Mouse (Mus musculus) kidney, adult 2 months (tissue): ENCODE results near the gene Arid1b. TPM values are rescaled to one million over a fixed set of nuclear protein-coding genes. Genes with fewer than 3 reads are reported as not detected.

Source experiments
- DNase-seq: peaks from one replicate; pipeline ENCODE4 v3.0.0; 2021
- H3K27ac ChIP-seq: fragments of 200-500 bp; 2 replicates; pipeline ENCODE4 v1.5.1; 2012; ENCODE audit warnings: low read depth, low read length, control low read depth, inconsistent platforms; ENCODE audit not compliant: insufficient read depth
- H3K27me3 ChIP-seq: fragments of 200-500 bp; replicated peaks from 2 replicates; pipeline ENCODE4 v1.6.1; 2012; ENCODE audit warnings: mild to moderate bottlenecking, moderate library complexity, low read length, inconsistent platforms; ENCODE audit not compliant: control insufficient read depth, insufficient read depth
- H3K36me3 ChIP-seq: fragments of 200-500 bp; 2 replicates; pipeline ENCODE4 v1.6.1; 2012; ENCODE audit warnings: mild to moderate bottlenecking, moderate library complexity, low read length, inconsistent platforms; ENCODE audit not compliant: control insufficient read depth, insufficient read depth
- H3K4me1 ChIP-seq: fragments of 200-500 bp; 2 replicates; pipeline ENCODE4 v1.6.1; 2011; ENCODE audit warnings: low read length; ENCODE audit not compliant: control insufficient read depth, insufficient read depth
- H3K4me3 ChIP-seq: fragments of 200-500 bp; 2 replicates; pipeline ENCODE4 v1.5.1; 2011; ENCODE audit warnings: mild to moderate bottlenecking, low read depth, low read length, control low read depth; ENCODE audit not compliant: insufficient read depth
- CTCF ChIP-seq: fragments of 200-500 bp; conservative IDR thresholded peaks from 2 replicates; pipeline ENCODE4 v1.5.1; 2011; ENCODE audit warnings: low read depth, mild to moderate bottlenecking, control low read depth, low read length, moderate library complexity, mixed read lengths; ENCODE audit not compliant: insufficient read depth, insufficient read length
- POLR2A ChIP-seq: fragments of 200-500 bp; IDR thresholded peaks from one replicate; pipeline ENCODE4 v1.6.1; 2011; ENCODE audit warnings: low read depth, low read length, control low read depth
- WGBS: fragments of 180-500 bp; shearing (Covaris S2); methylation state at CpG from one replicate; pipeline ENCODE4 v1.1.7; 2018; 5-methylcytosine and 5-hydroxymethylcytosine counted together
- polyA plus RNA-seq: library from polyadenylated mRNA; depleted of rRNA; stranded (reverse); fragments of >200 nt; gene quantifications from 2 replicates; pipeline ENCODE4 v1.2.3, GENCODE M21; 2012

Gene Arid1b
- polyA plus RNA-seq, 1 experiment, result 20.6 TPM

DNA sequence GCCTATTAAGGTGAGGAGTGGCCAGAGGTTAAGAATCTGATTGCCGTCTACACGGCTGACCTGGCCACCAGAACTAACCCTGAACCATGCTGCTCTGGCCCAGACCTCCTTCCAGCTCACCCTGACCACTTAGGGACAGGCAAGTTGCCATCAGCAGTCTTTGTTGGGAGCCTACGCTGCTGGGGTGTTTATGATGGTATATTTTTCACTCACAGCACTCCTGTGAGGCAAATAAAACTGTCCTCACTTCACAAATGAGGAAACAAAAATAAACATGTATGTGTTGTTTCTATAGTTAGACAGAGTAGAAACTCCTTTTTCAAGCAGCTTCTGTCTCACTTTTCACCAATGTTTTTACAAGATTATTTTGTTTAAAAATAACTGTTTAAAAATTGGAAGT lies 280.3 kb downstream of the Arid1b start:
- no peak for TF ChIP-seq CTCF
- no peak for TF ChIP-seq POLR2A
- 69% methylated on average over 3 of the region's 3 CpGs for WGBS
- no peak overlapping the region for H3K27ac ChIP-seq
- no peaks in the 10 kb centered on the region for H3K36me3 ChIP-seq
- no peak overlapping the region for H3K4me3 ChIP-seq
- no peaks in the 10 kb centered on the region for H3K27me3 ChIP-seq
- DNase-seq, result no peak
- H3K4me1 ChIP-seq, result no peaks in the 10 kb centered on the region; the same call in 1 of the 2 replicates

DNA sequence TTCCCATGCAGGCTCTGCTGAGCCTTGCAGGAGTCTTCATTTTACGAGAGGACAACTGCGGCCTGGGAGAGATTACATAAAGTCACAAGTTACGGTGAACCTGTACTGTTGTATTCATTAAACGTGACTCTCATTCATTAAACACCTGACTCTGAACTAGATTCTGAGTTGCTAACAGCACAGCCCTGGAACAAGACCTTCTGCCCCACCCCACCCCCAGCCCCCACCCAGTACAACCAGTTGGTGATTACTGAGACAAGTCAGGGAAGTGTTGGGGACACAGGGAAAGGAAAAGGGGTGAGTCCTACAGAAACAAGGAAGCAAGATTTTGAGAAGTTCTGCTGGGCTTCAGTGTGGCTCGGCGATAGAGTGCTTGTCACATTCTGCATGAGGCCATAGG lies 281.6 kb downstream of the Arid1b start:
- Histone ChIP-seq H3K36me3 (no peaks in the 10 kb centered on the region), H3K4me3 (no peak overlapping the region), H3K27ac (no peak overlapping the region), H3K27me3 (no peaks in the 10 kb centered on the region), H3K4me1 (no peaks in the 10 kb centered on the region; the same call in 1 of the 2 replicates)
- DNase-seq, result no peak
- TF ChIP-seq CTCF (no peak), POLR2A (no peak)
- WGBS, result 64% methylated on average over 6 of the region's 6 CpGs

DNA sequence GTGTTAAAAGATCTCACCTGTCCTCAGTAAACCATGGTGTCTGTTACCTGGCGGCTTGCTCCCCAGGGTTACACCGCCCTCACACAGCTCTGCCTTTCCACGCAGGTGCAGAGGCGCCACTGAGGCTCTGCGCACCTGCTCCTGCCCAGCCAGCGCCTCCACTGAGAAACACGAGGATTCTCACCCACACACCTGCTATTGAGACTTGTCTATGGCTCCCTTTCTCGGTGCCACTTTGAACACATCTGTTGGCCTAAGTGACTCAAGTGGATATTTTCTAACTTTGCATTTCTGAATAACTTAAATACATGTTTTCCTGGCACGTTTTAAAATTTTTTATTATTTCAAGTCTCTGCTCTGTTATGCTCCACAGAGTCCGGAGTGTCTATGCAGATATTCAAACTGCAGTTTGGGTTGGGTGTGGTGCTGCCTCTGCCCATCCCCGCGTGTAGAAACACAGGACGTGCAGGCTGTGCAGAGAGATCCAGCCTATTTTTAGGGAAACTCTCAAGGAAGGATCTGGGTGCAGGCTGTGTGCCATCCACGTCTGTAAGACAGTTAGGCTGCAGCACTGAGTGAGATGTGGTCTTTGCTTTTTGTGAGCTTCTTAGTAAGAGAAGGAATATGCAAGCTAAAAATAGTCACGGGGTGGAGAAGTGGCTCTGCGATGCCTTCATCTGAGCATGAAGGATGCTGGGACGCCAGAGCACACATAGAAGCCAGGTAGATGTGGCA lies 283.2 kb downstream of the Arid1b start:
- Histone ChIP-seq H3K36me3 (no peaks in the 10 kb centered on the region), H3K4me3 (no peak overlapping the region), H3K27me3 (no peaks in the 10 kb centered on the region), H3K27ac (no peak overlapping the region), H3K4me1 (no peaks in the 10 kb centered on the region; the same call in 1 of the 2 replicates)
- 83% methylated on average over 17 of the region's 17 CpGs for WGBS
- TF ChIP-seq CTCF (no peak), POLR2A (no peak)
- no peak for DNase-seq

DNA sequence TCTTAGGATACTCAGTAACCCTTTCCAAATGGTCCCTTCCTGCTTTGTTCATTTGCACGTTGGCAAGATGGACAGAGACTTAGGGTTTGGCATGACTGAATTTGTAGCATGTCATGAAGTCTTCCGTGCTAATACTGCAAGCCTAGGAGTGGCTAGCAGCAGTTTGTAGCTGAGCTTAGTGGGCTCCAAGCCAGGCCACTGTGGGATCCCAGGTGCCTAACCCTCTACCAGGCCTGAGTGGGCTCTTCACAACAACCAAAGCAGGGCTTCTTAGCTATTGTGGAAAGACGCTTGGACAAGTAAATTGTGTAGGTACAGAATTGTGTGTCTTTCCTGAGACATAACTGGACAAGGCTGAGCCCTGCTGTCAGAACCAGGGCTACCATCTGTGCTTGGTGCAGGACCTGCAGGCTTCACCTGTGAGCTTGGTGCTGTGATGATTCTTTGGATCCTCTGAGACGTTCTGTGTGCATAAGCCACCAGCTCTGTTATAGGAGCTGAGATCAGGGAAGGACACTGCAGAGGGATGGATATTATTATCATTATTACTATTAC lies 286.4 kb downstream of the Arid1b start:
- Histone ChIP-seq H3K36me3 (no peaks in the 10 kb centered on the region), H3K27me3 (no peaks in the 10 kb centered on the region), H3K4me1 (no peaks in the 10 kb centered on the region), H3K4me3 (no peak overlapping the region), H3K27ac (no peak overlapping the region)
- WGBS, result 76% methylated on average over 4 of the region's 4 CpGs
- no peak for DNase-seq
- TF ChIP-seq POLR2A (no peak), CTCF (no peak)

DNA sequence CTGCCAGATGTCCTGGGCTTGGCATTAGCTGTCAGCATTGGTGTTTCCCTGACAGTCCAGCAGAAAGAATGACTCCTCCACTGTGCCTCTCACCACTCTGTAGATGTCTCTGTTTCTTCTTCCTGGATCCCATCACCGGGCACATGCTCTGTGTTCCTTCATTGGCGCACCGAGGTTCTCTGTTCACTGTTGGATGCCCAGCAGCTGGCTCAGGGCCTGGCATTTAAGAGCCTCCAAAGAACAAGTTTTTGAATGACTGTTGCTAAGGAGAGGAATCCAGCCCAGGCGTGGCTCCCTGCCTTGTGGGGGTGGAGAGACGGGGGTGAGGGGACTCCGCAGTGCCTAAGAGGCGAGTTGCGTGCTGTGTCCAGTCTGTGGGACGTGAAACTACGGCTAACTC lies 290.7 kb downstream of the Arid1b start:
- WGBS, result 81% methylated on average over 10 of the region's 10 CpGs

DNA sequence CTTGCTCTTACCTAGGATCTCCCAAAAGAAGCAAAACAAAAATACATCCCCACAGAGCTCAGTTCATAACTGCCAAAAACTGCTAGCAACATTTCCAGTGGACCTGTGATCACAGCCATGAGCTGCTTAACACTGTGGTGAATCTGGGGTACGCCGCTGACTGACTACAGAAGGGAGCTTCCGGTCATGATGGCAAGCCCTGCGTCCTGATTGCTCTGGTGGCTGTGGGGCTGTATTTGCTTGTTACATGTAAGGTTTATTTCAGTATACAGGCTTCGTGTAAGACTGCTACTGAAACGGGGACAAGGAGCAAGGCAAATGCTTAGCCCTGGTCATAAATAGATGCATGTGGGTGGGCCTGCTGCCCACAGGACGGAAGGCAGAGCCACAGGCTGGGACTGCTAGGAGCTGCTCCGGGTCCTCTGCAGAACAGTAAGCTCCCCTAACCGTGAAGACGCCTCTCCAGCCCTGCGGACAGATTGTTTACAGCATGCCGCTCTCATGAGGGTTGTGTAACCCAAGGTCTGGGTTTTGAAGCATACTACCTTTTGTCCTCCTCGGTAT lies 291.8 kb downstream of the Arid1b start:
- TF ChIP-seq CTCF, result no peak
- no peak for TF ChIP-seq POLR2A
- Histone ChIP-seq H3K36me3 (no peaks in the 10 kb centered on the region), H3K27me3 (no peaks in the 10 kb centered on the region), H3K4me3 (no peak overlapping the region), H3K27ac (no peak overlapping the region), H3K4me1 (no peaks in the 10 kb centered on the region)
- DNase-seq, result no peak
- 73% methylated on average over 13 of the region's 13 CpGs for WGBS

More for the DNA sequence above, 290.7 kb downstream of the Arid1b start:
- Histone ChIP-seq H3K27ac (no peak overlapping the region), H3K27me3 (no peaks in the 10 kb centered on the region), H3K4me1 (no peaks in the 10 kb centered on the region), H3K36me3 (no peaks in the 10 kb centered on the region), H3K4me3 (no peak overlapping the region)
- TF ChIP-seq CTCF (no peak), POLR2A (no peak)
- no peak for DNase-seq

DNA sequence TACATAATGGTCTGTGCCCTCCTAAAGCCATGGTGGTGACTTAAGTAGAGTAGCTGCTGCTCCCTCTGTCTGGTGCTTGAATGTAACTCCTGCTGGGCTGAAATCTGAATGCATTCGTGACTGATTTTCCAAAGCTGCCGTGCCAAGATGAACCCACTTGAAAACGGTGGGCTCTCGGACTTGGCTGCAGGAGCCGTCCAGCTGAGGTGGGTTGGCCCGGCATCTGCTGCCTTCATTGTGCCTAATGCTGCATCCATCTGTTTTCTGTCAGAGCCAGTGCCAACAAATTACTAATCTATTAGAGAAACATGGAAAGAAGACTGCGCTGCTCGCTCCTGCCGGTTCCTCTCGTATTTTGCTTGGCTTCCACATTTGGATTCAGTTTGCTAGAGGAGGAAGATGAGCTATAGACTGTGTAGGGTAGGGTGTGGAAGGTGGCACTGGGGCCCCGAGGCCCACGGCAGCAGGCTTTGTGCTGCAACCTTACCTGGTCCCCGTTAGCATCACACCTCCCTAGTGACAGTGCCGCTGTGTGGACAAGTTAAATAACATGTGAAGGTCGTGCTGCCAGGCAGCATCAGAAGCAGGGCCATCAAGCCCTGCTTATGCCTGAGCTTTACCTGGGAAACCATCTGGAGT lies 292.6 kb downstream of the Arid1b start:
- no peak for TF ChIP-seq POLR2A
- TF ChIP-seq CTCF, result no peak
- no peak for DNase-seq
- no peaks in the 10 kb centered on the region for H3K4me1 ChIP-seq
- 85% methylated on average over 15 of the region's 15 CpGs for WGBS
- H3K27me3 ChIP-seq, result no peaks in the 10 kb centered on the region
- H3K36me3 ChIP-seq, result no peaks in the 10 kb centered on the region
- no peak overlapping the region for H3K27ac ChIP-seq
- no peak overlapping the region for H3K4me3 ChIP-seq
